Mouse (Mus musculus) kidney, embryonic 16.5 days (tissue): ENCODE measurements at regions not wholly inside any gene's neighbourhood (a gene's known extent, or its start where the extent isn't known, plus 50 kb on each side); places are given as distances from the start of the nearest gene placed in this dataset.

Experiments used
- ATAC-seq: fragments of 200-750 bp; cut with Nextera tagmentation; 2 replicates; pipeline ENCODE4 v1.8.0; 2017; ENCODE audit warnings: moderate TSS enrichment; ENCODE audit not compliant: low FRiP score, low TSS enrichment
- H3K27ac ChIP-seq: fragments of 300-500 bp; sonication (generic); 2 replicates; pipeline ENCODE4 v1.5.1; 2014; ENCODE audit warnings: low read length
- H3K27me3 ChIP-seq: fragments of 300-500 bp; sonication (generic); 2 replicates; pipeline ENCODE4 v1.6.1; 2014; ENCODE audit warnings: low read length, control low read depth, mixed read lengths; ENCODE audit not compliant: insufficient read depth
- H3K36me3 ChIP-seq: fragments of 300-500 bp; sonication (generic); 2 replicates; pipeline ENCODE4 v1.6.1; 2014; ENCODE audit warnings: low read length, control low read depth, mixed read lengths; ENCODE audit not compliant: insufficient read depth
- H3K4me1 ChIP-seq: fragments of 300-500 bp; sonication (generic); 2 replicates; pipeline ENCODE4 v1.6.1; 2014; ENCODE audit warnings: low read length, control low read depth, mixed read lengths; ENCODE audit not compliant: insufficient read depth
- H3K4me2 ChIP-seq: fragments of 300-500 bp; sonication (generic); replicated peaks from 2 replicates; pipeline ENCODE4 v1.6.1; 2014; ENCODE audit warnings: low read depth, low read length
- H3K4me3 ChIP-seq: fragments of 300-500 bp; sonication (generic); 2 replicates; pipeline ENCODE4 v1.5.1; 2014; ENCODE audit warnings: mild to moderate bottlenecking, low read length
- H3K9ac ChIP-seq: fragments of 300-500 bp; sonication (generic); replicated peaks from 2 replicates; pipeline ENCODE4 v1.6.1; 2014; ENCODE audit warnings: low read length
- H3K9me3 ChIP-seq: fragments of 300-500 bp; sonication (generic); 2 replicates; pipeline ENCODE4 v1.6.1; 2016; ENCODE audit warnings: low read length, control low read depth
- WGBS: fragments of 180-500 bp; shearing (Covaris S2); extraction: QIAGEN DNeasy Blood & Tissue Kit; methylation state at CpG from one replicate; pipeline ENCODE4 v1.1.7; 2014; 5-methylcytosine and 5-hydroxymethylcytosine counted together

- H3K9ac ChIP-seq = no peak overlapping the region
- no peaks in the 10 kb centered on the region for H3K9me3 ChIP-seq
- WGBS = 59% methylated on average over 6 of the region's 6 CpGs
These were observed 245.6 kb downstream of the Hivep2 start for GRCm38 (mm10) chr10:14211481-14211880.

GRCm38 (mm10) chr10:14210445-14210844, 244.6 kb downstream of the Hivep2 start:
- Histone ChIP-seq H3K9ac (no peak overlapping the region), H3K27ac (no peak overlapping the region), H3K4me2 (no peak overlapping the region), H3K27me3 (no peaks in the 10 kb centered on the region), H3K4me3 (no peak overlapping the region), H3K4me1 (peaks cover 5% of the 10 kb centered on the region; the same call in 1 of the 2 replicates), H3K36me3 (no peaks in the 10 kb centered on the region), H3K9me3 (no peaks in the 10 kb centered on the region)
- ATAC-seq = no peak
- 90% methylated on average over 8 of the region's 8 CpGs for WGBS

More at GRCm38 (mm10) chr10:14211481-14211880, 245.6 kb downstream of the Hivep2 start:
- no peak for ATAC-seq
- no peak overlapping the region for H3K4me2 ChIP-seq
- no peak overlapping the region for H3K4me3 ChIP-seq
- peaks cover 7% of the 10 kb centered on the region; the same call in 1 of the 2 replicates for H3K4me1 ChIP-seq
- H3K27me3 ChIP-seq = no peaks in the 10 kb centered on the region
- no peak overlapping the region for H3K27ac ChIP-seq
- no peaks in the 10 kb centered on the region for H3K36me3 ChIP-seq

DNA sequence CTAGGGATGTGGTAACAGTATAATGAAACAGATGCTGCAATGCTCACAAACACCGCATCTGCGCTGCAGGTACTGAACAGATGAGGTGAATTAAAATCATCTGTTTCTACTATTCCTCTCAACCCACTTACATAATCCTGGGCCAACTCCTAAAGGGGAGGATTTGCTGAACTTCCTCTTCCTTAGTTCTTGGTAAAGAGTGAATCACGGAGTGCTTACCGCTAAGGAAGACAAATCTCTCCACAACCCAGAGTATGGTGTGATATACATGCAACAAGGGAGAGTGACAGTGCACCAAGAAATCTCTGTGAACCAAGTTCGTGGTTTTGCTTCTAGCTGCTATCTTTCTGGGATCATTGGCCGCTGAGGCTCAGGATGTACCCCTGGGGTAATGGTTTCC, 244.2 kb downstream of the Hivep2 start:
- 91% methylated on average over 6 of the region's 6 CpGs for WGBS
- Histone ChIP-seq H3K9me3 (no peaks in the 10 kb centered on the region), H3K36me3 (no peaks in the 10 kb centered on the region), H3K4me1 (peaks cover 5% of the 10 kb centered on the region; the same call in 1 of the 2 replicates), H3K9ac (no peak overlapping the region), H3K4me3 (no peak overlapping the region), H3K27ac (no peak overlapping the region), H3K4me2 (no peak overlapping the region), H3K27me3 (no peaks in the 10 kb centered on the region)
- no peak for ATAC-seq

GRCm38 (mm10) chr10:14208206-14208605, 242.3 kb downstream of the Hivep2 start:
- 67% methylated on average over 6 of the region's 6 CpGs for WGBS

DNA sequence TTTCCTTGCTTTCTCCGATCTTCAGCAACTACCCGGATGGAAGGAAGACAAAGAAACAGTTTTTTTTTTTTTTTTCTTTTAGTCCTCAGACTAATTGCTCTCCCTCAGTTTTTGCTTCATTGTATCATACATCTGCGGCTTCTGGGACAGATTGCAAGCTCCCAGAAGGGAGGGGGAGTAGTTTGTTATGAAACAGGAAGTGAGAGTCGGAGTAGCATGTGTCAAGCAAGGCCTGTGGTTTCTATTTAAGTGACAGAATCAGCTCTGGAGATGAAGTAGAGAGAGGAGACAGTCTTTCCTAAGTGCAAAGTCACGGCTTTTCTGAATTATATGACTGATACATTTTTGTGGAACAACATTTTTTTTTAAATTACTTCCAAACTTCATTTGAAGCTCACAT, 241.7 kb downstream of the Hivep2 start:
- WGBS = 48% methylated on average over 5 of the region's 5 CpGs
- Histone ChIP-seq H3K4me1 (peaks cover 5% of the 10 kb centered on the region; the same call in 1 of the 2 replicates), H3K27me3 (no peaks in the 10 kb centered on the region), H3K9ac (no peak overlapping the region), H3K4me2 (no peak overlapping the region), H3K9me3 (no peaks in the 10 kb centered on the region), H3K4me3 (no peak overlapping the region), H3K36me3 (no peaks in the 10 kb centered on the region), H3K27ac (no peak overlapping the region)
- no peak for ATAC-seq

More at GRCm38 (mm10) chr10:14208206-14208605, 242.3 kb downstream of the Hivep2 start:
- no peak for ATAC-seq
- H3K9ac ChIP-seq = no peak overlapping the region
- no peaks in the 10 kb centered on the region for H3K9me3 ChIP-seq
- H3K36me3 ChIP-seq = no peaks in the 10 kb centered on the region
- H3K4me2 ChIP-seq = no peak overlapping the region
- no peaks in the 10 kb centered on the region for H3K27me3 ChIP-seq
- H3K27ac ChIP-seq = no peak overlapping the region
- no peak overlapping the region for H3K4me3 ChIP-seq
- peaks cover 5% of the 10 kb centered on the region; the same call in 1 of the 2 replicates for H3K4me1 ChIP-seq

DNA sequence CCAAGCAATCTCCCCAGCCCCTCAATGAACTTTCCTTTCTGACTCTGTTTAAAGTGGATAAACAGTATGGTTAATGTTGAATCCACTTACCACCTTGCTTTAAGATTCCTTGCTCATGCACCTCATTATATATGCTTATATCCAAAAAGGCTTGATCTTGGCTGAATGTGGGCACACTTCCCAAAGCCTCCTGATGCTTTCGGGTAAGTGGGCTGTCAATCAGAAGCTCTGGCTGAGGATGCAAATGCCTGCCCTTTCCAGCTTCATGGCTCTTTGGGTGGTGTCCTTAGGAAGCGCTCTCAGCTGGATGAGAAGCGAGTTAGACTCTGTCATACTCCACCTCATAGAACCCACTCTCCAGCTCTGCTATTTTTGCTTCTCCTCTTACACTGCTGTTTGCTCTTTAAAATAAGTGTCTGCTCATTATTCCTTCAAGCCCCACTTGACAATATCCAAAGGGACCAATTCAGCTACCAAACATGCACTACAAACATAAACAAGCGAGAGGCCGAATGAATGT, 241.2 kb downstream of the Hivep2 start:
- no peaks in the 10 kb centered on the region for H3K27me3 ChIP-seq
- no peaks in the 10 kb centered on the region for H3K36me3 ChIP-seq
- no peak for ATAC-seq
- no peak overlapping the region for H3K4me2 ChIP-seq
- H3K27ac ChIP-seq = no peak overlapping the region
- no peaks in the 10 kb centered on the region for H3K9me3 ChIP-seq
- WGBS = 79% methylated on average over 5 of the region's 5 CpGs
- peaks cover 3% of the 10 kb centered on the region; the same call in 1 of the 2 replicates for H3K4me1 ChIP-seq
- no peak overlapping the region for H3K4me3 ChIP-seq
- no peak overlapping the region for H3K9ac ChIP-seq
